Mouse (Mus musculus): ENCODE results near the gene Dpf1.

Dpf1 gene

DNA sequence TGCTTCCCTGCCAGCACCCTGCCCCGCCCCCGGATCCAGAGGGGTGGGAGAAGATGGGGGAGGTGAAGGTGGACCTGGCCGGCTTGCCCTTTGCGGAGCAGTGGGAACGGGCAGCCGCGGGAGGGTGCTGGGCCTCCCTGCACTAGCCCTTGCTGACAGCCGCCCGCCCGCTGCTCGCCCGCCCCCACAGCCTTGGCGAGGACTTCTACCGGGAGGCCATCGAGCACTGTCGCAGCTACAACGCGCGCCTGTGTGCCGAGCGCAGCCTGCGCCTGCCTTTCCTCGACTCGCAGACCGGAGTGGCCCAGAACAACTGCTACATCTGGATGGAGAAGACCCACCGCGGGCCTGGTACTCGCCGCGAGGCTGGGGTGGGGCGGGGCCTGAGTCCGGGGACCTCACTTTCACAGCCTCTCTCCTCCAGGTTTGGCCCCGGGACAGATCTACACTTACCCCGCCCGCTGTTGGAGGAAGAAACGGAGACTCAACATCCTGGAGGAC is 5.5 kb downstream of the Dpf1 start:
- DNase-seq (ENCODE audit: low read depth, low spot score) = no peak

DNA sequence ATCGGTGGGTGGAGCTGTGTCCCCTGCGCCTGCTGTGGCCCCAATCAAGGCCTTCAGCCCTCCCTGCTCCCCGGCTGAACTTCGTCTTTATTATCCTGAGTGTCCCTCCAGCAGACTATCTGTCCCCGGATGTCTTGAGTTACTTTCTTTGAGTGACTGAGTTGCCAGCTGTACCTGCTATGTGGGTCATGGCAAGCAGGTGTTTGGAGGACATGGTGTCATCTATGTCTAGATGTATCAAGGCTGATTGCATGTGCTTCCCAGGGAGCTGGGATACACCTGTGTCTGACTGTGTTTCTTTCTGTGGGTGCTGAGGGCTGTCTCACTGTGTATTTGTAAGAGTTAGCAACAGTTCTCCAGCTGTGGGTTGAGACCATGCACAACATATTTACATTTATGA is 6.0 kb downstream of the Dpf1 start:
- no peak for DNase-seq (ENCODE audit: low read depth, low spot score)

DNA sequence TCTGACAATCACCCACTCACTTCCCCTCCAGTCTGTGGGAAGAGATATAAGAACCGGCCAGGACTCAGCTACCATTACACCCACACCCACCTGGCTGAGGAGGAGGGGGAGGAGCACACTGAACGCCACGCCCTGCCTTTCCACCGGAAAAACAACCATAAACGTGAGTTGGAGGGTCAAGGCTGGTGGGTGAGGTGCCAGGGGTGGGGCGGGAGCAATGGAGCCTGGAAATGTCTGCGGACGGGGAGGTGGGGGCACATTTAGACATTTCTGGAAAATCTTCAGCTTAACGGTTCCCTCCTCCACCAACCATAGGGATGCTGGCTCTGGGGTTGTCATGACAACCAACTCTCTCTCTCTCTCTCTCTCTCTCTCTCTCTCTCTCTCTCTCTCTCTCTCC is 9.3 kb downstream of the Dpf1 start:
- DNase-seq (ENCODE audit: low read depth, low spot score) = no peak

DNA sequence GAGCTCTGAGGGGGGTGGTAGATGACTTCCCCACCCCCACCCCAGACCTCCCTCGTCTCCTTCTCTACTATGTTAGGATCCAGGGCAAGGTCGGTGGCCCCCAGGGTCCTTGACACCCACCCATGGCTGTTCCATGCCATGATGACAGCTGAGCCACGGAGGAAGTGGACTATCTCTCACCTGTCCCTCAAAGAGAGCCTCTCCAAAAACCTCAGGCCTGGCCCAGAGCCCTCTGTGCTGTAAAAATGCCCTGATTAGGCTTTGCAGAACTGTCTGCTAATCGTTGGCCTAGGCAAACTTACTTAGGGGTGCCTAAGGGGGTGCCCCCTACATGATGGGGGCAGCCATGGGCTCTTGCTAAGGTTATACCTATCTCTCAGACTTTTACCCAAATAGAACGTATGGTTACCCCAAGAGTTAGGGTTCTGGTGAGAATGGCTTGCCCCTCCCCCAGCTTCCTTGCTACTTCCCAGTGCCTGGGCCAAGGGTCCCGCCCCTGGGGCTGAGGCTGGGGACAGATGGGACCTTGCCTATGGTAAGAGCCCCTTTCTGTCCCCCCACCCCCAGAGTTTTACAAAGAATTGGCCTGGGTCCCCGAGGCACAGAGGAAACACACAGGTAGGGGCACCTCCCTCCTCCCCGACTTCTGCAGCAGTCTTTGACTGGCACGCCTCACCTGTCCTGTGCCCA is 10.0 kb downstream of the Dpf1 start:
- no peak for DNase-seq (ENCODE audit: low read depth, low spot score)

DNA sequence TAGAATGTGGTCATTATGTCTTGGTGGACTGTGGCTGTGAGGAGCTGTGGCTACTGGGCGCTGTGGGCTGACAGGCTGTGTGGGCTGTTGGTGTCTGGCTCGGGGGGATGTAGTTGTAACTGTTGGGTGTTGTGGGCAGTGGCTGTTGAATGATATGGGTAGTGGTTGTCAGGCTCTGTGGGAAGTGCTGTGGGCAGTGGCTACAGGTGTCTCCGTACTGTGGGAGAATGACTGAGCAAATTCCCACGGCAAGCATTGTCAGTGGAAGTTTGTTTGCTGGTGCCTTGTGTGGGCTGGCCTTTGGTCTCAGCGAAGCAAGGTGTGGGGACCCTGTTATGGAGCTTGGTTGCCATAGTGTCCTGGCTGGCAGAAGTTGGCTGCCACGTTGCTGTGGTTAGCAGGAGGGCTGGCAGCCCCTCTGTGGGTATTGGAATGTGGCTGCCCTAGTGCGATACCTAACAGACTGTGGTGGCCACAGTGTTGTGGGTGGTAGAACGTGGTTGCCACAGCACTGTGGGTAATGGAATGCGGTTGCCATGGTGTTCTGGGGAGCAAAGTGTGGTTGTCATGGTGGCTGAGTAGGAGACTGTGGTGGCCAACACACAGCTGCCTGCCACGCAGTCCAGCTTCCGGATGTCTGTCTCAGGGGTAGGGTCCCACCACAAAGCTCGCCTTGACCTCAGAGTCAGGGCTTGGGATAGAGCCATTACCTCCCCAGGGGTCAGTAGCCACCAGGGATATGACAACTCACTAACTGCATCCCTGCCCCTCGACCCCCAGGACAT is 11.3 kb downstream of the Dpf1 start:
- peak; percentile 67 for DNase-seq (ENCODE audit: low read depth, low spot score)

DNA sequence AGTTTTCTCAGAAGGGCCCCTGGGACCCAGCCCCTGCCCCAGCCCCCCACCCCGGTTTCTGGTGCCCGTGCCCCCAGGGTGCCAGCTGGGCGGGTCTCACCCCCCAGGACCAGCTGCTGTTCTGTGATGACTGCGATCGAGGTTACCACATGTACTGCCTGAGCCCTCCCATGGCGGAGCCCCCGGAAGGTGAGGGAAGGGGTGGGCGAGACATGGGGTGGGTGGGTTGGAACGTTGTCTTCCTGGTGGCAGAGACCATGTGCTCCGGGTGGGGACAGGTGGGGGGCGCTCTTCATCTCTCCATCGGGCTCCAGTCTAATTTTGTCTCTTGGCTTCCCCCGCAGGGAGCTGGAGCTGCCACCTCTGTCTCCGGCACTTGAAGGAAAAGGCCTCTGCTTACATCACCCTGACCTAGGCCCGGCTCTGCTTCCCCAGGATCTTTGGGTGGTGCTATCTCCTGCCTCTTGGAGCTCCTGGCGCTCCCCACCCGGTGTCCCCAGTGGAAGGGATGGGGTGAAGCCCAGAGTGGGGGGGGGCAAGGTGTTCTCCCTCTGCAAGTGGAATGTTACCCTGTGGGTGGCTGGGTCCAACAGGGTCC is 12.5 kb downstream of the Dpf1 start:
- no peak for DNase-seq (ENCODE audit: low read depth, low spot score)

DNA sequence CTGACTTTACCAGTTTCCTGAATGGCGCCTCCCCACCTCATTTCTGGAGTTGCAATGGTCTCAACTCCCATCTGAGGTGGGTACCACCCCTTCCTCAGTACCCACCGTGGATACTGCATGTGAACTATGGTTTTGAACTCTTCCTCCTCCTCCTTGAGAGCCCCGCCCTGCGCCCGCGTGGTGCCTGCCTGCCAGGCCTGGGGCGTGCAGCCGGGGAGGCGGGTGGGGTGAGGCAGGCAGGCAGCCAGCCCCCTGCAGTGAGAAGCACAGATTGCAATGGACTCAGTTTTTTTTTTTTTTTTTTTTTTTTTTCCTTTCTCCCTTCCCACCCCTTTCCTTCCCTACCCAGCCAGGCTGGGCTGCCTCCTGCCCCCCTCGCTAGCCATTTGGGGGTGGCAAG is 13.2 kb downstream of the Dpf1 start:
- DNase-seq (ENCODE audit: low read depth, low spot score) = peak; percentile 58

DNA sequence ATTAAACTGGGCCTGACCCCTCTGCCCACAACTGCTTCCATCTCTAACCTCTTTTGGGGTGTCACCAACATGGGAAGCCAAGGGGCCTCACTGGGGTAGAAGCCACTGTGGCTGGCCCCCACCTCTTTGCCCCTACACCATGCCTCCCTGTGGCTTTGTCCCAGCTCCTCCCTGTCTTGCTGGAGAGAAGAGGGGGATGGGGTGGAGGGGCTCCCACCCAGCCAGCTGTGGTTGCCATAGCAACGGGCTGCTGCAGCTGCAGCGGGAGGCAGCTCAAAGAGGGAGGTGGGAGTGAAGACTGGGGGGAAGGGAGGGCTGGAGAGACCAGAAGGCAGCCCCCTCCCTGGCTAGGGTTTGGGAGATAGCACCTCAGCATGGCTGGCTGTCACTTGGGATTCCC is 13.8 kb downstream of the Dpf1 start:
- peak; percentile 89 for DNase-seq (ENCODE audit: low read depth, low spot score)

DNA sequence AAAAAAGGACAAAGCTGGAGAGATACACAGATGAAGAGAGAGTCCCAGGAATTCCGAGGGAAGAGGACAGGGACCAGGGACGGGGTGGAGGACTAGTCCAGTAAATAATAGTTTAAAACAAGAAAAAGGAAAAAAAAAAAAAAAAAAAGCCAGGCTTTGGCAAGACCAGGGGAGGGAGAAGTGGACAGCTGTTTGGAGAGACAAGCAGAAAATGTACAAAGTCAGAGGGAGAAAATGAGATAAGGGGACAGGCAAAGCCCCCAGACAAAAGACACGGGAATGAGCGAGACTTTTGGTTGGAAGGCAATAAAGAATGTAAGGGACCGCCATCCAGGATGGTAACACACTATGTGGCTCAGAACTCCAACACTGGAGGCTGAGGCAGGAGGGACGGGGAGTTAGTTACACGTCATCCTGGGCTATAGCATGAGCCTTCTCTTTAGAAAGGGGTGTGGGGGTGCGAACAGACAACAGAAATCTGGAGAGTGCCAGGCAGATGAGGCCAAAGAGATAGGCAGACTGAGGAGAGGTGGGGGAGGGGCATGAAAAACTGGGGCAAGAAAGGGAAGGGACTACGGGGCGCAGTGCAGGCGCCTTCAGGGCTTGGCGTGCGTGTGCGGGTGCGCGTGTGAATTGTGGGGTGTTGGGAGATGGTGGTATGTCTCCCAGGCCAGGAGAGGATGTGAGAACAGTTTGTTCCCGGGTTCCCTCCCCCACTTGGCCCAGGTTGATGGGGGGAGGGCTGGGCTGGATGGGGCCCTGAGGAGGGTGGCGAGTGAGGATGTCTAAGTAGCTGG is 14.6 kb downstream of the Dpf1 start:
- DNase-seq (ENCODE audit: low read depth, low spot score) = peak; percentile 56

DNA sequence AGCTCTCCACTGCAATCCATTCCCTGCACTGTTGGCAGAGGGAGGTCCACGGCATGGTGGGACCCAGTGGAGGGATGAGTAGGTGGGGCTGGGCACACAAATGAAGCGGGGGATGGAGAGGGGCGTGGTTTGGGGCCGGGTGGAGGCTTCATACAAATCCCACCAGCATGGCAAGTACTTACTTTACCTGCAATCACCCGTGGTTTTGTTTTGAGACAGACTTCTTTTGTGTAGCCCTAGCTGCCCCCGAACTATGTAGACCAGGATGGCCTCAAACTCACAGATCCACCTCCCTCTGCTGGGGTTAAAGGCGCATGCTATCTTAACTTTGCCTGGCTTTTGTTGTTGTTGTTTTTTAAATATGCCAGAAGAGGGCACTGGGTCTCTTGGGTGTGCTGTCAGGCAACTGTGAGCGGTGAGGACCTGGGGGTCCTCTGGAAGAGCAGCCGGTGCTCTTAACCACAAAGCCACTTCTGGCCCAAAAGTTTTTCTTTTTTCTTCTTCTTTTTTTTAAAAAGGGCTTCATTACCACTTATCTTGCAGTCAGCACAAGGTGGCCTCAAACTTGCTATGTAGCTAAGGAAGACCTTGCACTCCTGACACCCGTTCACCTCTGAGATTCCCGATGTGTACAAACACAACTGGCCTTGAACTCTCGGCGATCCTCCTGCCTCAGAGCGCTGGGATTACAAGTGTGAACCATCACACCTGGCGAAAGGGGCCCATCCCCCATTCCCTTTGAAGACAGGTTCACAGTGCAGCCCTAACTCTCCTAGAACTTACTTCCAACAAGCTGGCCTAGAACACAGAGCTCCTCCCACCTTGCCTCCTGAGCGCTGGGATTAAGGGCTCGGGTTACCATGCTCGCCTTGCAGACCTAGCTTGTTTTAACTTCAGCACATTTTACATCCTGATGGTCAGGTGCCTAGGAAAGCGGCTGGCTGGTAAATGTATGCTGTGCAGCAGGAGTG is 15.9 kb downstream of the Dpf1 start:
- DNase-seq (ENCODE audit: low read depth, low spot score) = peak; percentile 90

DNA sequence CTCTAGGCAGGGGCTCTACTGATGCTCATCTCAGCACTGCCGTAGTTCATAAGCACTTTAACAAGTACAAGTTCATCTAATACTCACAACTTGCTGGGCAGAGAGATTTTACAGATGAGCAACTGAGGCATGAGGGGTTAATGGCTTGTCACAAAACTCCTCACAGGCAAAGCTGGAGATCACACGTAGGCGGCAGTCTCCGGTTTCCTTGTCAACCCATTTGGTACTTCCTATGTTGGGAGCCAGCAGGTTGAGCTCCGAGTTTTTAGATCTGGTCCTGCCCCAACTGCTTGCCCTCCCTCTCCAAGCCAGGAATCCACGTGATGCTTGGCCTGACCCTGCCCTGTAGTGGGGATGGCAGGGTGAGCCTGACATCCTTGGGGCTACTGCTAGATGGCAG is 23.3 kb downstream of the Dpf1 start:
- no peak for DNase-seq (ENCODE audit: low read depth, low spot score)

DNA sequence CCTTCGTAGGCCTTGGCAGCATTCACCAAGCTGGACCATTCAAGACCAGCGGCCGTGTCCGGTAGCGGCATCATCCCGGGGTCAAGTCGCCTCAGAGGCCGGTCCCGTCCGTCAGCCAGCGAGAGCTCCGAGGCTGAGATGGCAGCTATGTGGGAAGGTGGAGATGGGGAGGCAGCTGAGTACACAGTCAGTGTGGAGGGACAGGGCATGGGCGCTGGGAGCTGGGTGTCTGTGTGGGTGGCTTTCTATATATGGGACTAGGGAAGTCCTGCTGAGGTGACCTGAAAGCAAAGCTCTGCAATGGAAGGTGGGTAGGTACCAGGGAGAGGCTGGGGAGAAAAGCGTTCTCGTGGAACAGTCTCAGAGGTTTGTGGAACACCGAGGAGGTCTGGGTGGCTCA is 25.2 kb downstream of the Dpf1 start:
- no peak for DNase-seq (ENCODE audit: low read depth, low spot score)

DNA sequence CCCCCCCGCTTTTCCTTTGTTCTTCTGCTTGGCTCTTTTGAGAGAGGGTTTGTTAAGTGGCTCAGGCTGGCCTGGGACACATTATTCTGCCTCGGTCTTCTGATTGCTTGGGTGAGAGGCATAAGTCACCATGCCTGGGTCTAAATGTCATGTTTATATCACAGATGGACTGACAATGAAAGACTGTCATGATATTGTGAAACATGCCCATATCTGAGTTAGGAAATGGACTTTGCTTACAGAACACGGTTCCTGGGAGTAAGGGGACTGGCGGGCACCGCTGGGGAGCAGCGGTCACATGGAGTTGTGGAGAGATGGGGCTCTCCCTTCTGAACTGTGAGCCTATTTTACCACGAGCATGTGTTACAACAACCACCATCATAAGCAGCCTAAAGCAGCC is 30.4 kb downstream of the Dpf1 start:
- DNase-seq (ENCODE audit: low read depth, low spot score) = no peak

DNA sequence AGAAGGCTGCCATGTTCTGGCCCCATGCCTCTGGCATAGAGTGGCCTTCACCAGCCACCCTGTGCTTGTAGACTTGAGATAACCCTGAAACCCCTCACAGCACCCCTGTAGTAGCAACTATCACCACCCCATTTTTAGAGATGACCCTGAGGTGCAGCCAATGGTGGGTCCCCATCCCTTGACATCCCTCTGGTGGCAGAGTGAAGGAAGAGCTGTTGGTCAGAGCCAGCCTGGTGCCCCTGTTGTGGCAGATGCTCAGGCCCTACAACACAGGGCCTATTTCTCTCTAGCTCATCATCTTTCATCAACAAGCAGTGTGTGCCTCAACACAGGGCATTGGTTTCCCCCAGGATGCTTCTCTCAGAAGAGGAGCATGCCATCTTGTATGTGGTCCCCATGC is 31.5 kb downstream of the Dpf1 start:
- DNase-seq (ENCODE audit: low read depth, low spot score) = no peak

DNA sequence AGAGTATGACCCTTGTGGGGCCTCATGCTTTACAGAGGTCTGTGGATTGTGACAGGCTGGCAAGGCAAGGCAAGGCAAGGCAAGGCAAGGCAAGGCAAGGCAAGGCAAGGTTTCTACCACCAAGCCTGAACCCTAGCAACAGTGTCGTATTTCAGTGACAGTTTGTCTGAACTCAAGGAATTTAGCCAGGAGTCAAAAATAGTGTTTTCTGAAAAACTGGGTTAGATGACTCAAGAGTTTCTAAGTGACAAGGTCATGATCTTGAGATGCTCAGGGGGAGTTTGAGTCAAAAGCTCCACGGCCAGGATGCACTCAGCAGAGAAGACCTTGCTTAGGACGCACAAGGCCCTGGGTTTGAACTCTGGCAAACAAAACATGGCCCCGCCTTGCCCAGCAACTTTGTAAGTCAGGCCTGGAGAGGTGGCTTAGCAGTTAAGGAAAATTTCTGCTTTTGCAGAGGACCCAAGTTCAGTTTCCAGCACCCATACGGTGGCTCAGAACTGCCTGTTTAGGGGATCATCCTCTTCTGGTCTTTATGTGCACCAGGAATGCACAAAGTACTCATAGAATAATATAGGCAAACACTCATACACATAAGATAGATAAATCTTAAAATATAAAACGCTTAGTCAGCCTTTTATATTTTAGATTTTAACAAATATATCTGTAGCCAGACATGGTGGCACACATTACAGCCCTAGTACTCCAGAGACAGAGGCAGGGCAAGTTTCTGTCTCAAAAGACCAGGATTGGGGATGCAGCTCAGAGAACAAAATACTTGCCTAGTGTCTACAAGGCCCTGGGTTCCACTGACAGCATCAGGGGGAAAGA is 32.3 kb downstream of the Dpf1 start:
- DNase-seq (ENCODE audit: low read depth, low spot score) = no peak

DNA sequence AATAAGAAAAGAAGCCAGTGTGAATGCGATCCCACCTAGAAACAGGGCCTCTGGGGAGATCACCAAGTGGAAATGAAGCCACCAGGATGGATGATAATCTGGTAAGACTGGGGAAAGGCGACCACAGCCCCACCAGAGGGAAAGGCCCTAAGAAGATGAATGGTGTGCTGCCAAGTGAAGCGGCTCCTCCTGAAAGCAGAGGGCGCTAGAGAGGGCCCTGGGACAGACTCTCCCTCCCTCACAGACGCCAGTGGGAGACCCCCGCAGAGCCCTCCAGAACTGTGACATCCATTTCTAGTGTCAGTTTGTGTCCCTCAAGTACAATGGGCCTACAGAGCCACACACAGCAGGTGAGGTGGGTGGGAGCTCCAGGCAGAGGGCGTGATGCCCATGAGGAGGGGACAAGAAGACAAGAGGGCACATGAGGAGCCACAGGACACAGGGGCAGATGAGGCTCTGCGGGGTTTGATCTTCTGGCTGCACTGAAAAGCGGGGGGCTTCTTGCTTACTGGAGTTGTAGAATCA is 33.1 kb downstream of the Dpf1 start:
- no peak for DNase-seq (ENCODE audit: low read depth, low spot score)

DNA sequence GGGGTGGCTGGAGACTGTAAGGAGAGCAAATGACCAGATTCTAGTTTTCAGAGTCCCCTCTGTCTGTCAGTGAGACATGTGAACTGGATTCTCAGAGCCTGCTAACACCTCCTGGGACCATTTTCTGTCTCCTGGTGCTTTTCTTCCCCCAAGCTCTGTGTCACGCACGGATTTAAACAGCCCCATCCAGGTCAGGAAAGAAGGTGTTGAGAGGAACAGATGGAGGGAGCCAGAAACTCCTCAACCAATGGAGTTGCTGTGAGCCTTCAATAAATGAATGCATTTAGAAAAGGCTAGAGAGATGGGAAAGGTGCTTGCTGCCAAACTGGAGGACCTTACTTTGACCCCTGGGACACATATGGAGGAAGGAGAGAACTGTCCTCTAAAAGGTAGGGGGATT is 34.0 kb downstream of the Dpf1 start:
- DNase-seq (ENCODE audit: low read depth, low spot score) = no peak

DNA sequence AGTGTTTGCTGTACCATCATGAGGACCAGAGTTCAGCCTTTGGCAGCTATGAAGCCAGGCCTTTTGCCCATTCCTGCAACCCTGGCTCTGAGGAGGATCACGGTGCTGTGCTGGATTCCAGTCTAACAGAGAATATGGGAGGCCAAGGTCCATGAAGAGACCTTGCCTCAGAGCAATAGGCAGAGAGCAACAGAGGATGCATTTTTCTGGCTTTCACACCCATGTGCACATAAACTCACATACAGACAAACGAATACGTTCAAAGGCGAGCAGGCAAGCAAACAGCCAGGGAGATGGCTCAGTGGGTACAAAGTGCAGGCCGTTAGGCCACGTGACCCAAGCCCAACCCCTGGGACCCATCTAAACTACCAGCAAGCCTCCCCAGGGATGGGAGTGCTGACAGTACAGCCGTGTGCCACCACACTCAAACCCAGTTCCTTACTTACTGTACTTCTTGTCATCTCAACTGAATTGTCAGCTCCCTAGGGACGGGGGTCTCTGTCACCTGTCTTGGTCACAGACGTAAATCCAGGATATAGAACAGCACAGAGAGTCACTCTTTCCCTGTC is 34.7 kb downstream of the Dpf1 start:
- no peak for DNase-seq (ENCODE audit: low read depth, low spot score)

DNA sequence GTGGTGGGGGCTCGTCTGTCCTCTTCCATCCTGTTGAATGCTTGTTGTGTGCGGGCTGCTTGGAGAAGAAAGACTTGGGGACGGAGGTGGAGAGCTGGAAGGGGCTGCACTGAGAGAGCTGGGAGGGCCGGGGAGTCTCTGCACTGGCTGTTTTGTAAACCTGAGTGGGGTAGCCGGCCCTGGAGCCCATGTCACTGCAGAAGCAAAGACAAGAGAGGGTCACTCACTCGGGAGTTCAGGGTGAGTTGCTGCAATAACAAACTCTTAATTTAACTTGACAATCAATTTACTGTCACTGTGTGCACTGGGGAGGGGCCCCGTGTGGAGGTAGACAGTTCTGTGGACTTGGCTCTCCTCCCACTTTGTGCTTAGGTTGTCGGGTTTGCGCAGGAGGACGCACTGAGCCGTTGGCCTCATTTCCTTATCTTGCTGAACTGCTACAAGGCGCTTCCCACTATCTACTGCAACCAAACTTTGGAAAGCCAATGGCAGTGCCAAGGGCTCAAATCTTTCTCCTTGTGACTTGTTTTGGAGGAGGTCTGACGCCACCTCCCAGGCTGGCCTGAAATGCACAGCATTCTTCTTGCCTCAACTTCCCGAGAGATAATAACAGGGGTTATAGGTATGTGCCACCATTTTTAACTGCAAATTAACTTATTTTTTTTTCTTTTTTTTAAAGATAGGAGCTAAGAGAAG is 35.4 kb downstream of the Dpf1 start:
- DNase-seq (ENCODE audit: low read depth, low spot score) = no peak
